Mouse (Mus musculus) kidney, postnatal 0 days (tissue): ENCODE data around the gene Arhgap8. TPM values are rescaled to one million over a fixed set of nuclear protein-coding genes. Genes with fewer than 3 reads are reported as not detected.
"Not testable (repeated sequence)": the region's sequence is repeated elsewhere in the genome, so short reads cannot be mapped to it uniquely, and the experiment has no call there.

Experiments used
- ATAC-seq: fragments of 200-750 bp; cut with Nextera tagmentation; replicated peaks from 2 replicates; pipeline ENCODE4 v1.8.0; 2017; ENCODE audit warnings: low read depth, moderate number of reproducible peaks, moderate TSS enrichment, moderate library complexity; ENCODE audit not compliant: low FRiP score
- DNase-seq: peaks from one replicate; pipeline ENCODE4 v3.0.0-alpha.2; 2016; ENCODE audit warnings: low spot score
- H3K27ac ChIP-seq: fragments of 300-500 bp; sonication (generic); 2 replicates; pipeline ENCODE4 v1.5.1; 2014; ENCODE audit warnings: mild to moderate bottlenecking
- H3K27me3 ChIP-seq: fragments of 300-500 bp; sonication (generic); 2 replicates; pipeline ENCODE4 v1.6.1; 2014; ENCODE audit warnings: low read length, mixed read lengths; ENCODE audit not compliant: insufficient read depth
- H3K36me3 ChIP-seq: fragments of 300-500 bp; sonication (generic); 2 replicates; pipeline ENCODE4 v1.6.1; 2014; ENCODE audit warnings: low read length, mixed read lengths; ENCODE audit not compliant: insufficient read depth
- H3K4me1 ChIP-seq: fragments of 300-500 bp; sonication (generic); replicated peaks from 2 replicates; pipeline ENCODE4 v1.6.1; 2014; ENCODE audit warnings: antibody characterized with exemption, low read length, mixed read lengths; ENCODE audit not compliant: insufficient read depth
- H3K4me2 ChIP-seq: fragments of 300-500 bp; sonication (generic); 2 replicates; pipeline ENCODE4 v1.6.1; 2014; ENCODE audit warnings: mild to moderate bottlenecking, low read length, moderate library complexity, mixed read lengths
- H3K4me3 ChIP-seq: fragments of 300-500 bp; sonication (generic); replicated peaks from 2 replicates; pipeline ENCODE4 v1.5.1; 2014; ENCODE audit warnings: low read depth, low read length
- H3K9ac ChIP-seq: fragments of 300-500 bp; sonication (generic); 2 replicates; pipeline ENCODE4 v1.6.1; 2014; ENCODE audit warnings: low read depth, low read length
- H3K9me3 ChIP-seq: fragments of 300-500 bp; sonication (generic); replicated peaks from 2 replicates; pipeline ENCODE4 v1.6.1; 2016; ENCODE audit warnings: low read length, inconsistent platforms, mixed read lengths
- CTCF ChIP-seq: IDR thresholded peaks from 2 replicates; pipeline ENCODE4 v1.5.1; 2016; ENCODE audit warnings: antibody characterized with exemption, low read depth, mild to moderate bottlenecking, moderate library complexity
- WGBS: fragments of 180-500 bp; shearing (Covaris S2); extraction: QIAGEN DNeasy Blood & Tissue Kit; methylation state at CpG from one replicate; pipeline ENCODE4 v1.1.7; 2014; 5-methylcytosine and 5-hydroxymethylcytosine counted together
- polyA plus RNA-seq: library from polyadenylated mRNA; unstranded; fragments of >200 nt; fragmentation: Nextera tagmentation; extraction: Ambion mirVana; gene quantifications from 2 replicates; pipeline ENCODE4 v1.2.1, GENCODE M21; 2015

The Arhgap8 gene
- polyA plus RNA-seq, 1 experiment from 2014 or later: 13.9 TPM

DNA sequence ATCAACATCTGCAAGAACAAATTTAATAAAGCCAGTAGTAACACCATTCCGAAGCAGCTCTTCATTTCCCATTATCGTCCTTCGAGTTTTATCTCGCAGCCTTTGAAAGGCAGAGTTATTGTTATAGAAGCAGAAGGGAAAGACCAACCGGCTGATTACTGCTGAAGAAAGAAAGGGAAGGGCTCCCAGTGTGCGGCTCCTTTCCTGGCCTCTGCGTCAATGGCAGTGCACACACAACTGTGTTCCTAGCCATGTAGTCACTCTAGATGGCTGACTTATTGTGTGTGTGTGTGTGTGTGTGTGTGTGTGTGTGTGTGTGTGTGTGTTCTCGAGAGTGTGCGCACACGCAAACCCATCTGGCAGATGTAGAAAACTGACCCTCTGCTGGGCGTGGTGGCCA, 4.7 kb upstream of the Arhgap8 start:
- peak overlapping the region; percentile 24; the same call in 1 of the 2 replicates for H3K9ac ChIP-seq
- no peaks in the 10 kb centered on the region for H3K27me3 ChIP-seq
- TF ChIP-seq CTCF: no peak
- DNase-seq: no peak
- no peaks in the 10 kb centered on the region for H3K36me3 ChIP-seq
- H3K27ac ChIP-seq: peak overlapping the region; percentile 92
- H3K9me3 ChIP-seq: no peaks in the 10 kb centered on the region
- WGBS: 35% methylated on average over 11 of the region's 11 CpGs
- H3K4me3 ChIP-seq: no peak overlapping the region
- ATAC-seq: no peak
- H3K4me2 ChIP-seq: peak overlapping the region; percentile 45
- H3K4me1 ChIP-seq: peaks cover 17% of the 10 kb centered on the region; the same call in 1 of the 2 replicates

- not testable (repeated sequence) for H3K27ac ChIP-seq, H3K36me3 ChIP-seq, H3K4me2 ChIP-seq, DNase-seq, H3K4me3 ChIP-seq, ATAC-seq, H3K9ac ChIP-seq, H3K27me3 ChIP-seq, H3K9me3 ChIP-seq
- H3K4me1 ChIP-seq: peaks cover 15% of the 10 kb centered on the region; the same call in 1 of the 2 replicates
- peak; percentile 54 for TF ChIP-seq CTCF
- WGBS: 70% methylated on average over 6 of the region's 6 CpGs
These were observed 2.1 kb upstream of the Arhgap8 start for GRCm38 (mm10) chr15:84717570-84718270.

GRCm38 (mm10) chr15:84718785-84719184, 1.1 kb upstream of the Arhgap8 start:
- TF ChIP-seq CTCF: peak; percentile 38; the same call in 1 of the 2 replicates
- ATAC-seq (no peak), DNase-seq (no peak)
- Histone ChIP-seq H3K4me2 (no peak overlapping the region), H3K4me1 (peaks cover 10% of the 10 kb centered on the region; the same call in 1 of the 2 replicates), H3K27me3 (no peaks in the 10 kb centered on the region), H3K9me3 (no peaks in the 10 kb centered on the region), H3K27ac (no peak overlapping the region), H3K9ac (no peak overlapping the region), H3K36me3 (no peaks in the 10 kb centered on the region), H3K4me3 (no peak overlapping the region)
- 44% methylated on average over 3 of the region's 3 CpGs for WGBS

DNA sequence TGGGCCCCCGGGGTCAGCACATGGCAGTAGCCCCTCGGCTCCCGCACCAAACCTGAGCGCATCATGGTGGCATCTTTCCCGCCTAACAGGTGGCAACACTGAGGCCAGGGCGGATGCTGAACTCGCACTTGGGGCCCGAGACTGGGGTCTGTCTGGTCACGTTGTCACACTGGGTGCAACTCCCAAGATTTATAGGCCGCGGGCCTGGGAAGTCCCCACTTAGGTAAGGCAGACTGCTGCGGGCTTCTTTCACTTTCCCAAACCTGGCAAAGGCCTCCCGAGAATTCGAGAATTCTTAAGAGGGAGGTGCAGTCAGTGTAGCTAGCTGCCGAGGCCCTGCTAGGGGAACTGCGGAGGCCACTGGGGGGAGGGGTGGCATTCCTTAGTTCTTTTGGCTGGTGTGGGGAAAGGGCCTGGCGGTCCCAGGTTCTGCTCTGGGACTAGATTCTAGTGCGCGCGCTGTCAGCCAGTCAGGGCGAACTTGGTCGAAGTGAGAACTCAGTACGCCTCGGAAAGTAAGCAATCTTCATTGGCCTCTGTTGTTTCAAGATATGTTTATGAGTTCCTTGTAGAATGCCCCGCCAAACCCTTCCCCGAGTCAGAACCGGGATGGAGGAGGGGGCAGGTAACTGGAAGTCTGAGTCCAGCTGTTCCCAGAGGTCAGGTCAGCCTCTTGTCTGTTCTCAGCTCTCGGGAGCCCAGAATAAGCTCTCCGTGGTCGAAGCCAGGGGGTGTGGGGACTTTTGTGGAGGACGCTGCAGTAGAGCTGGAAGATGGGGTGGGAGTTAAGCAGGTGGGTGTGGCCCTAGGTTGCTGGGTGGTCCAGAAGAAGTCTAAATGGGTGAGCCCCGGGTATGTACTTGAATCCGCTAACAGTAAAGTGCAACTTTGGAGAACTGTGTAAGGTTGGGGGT, 696 bp downstream of the Arhgap8 start:
- peak; percentile 70 for DNase-seq
- peak overlapping the region; percentile 48 for H3K4me3 ChIP-seq
- 7% methylated on average over 33 of the region's 33 CpGs for WGBS
- H3K36me3 ChIP-seq: no peaks in the 10 kb centered on the region
- H3K4me2 ChIP-seq: peak overlapping the region; percentile 90
- ATAC-seq: peak; percentile 16; the same call in 1 of the 2 replicates
- peak overlapping the region; percentile 67 for H3K27ac ChIP-seq
- no peaks in the 10 kb centered on the region for H3K27me3 ChIP-seq
- no peak for TF ChIP-seq CTCF
- peaks cover 7% of the 10 kb centered on the region; the same call in 1 of the 2 replicates for H3K4me1 ChIP-seq
- H3K9me3 ChIP-seq: no peaks in the 10 kb centered on the region
- H3K9ac ChIP-seq: peak overlapping the region; percentile 66

DNA sequence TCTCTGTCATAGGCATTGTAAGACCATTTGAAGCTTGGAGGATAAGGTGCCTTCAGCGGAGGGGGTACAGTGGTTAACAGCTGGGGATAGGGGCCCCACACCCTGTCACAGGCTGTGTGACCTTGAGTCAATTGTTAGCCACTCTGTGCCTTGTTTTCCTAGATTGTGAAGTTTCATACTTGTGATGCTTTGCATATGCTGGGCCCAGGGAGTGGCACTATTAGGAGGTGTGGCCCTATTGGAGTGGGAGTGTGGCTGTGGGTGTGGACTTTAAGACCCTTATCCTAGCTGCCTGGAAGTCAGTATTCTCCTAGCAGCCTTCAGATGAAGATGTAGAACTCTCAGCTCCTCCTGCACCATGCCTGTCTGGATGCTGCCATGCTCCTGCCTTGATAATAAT, 3.8 kb downstream of the Arhgap8 start:
- H3K4me2 ChIP-seq, H3K9me3 ChIP-seq, H3K4me3 ChIP-seq, H3K27me3 ChIP-seq, DNase-seq, ATAC-seq, H3K4me1 ChIP-seq, H3K36me3 ChIP-seq, H3K9ac ChIP-seq: not testable (repeated sequence)
- H3K27ac ChIP-seq: peak overlapping the region; percentile 56; the same call in 1 of the 2 replicates
- 96% methylated on average over 1 of the region's 1 CpGs for WGBS

- no peaks in the 10 kb centered on the region for H3K27me3 ChIP-seq
- H3K4me1 ChIP-seq: peaks cover 7% of the 10 kb centered on the region; the same call in 1 of the 2 replicates
- no peak for DNase-seq
- no peaks in the 10 kb centered on the region for H3K36me3 ChIP-seq
- 61% methylated on average over 4 of the region's 4 CpGs for WGBS
- H3K27ac ChIP-seq: peak overlapping the region; percentile 56; the same call in 1 of the 2 replicates
- no peak overlapping the region for H3K4me3 ChIP-seq
- H3K4me2 ChIP-seq: no peak overlapping the region
- H3K9ac ChIP-seq: no peak overlapping the region
- no peaks in the 10 kb centered on the region for H3K9me3 ChIP-seq
- TF ChIP-seq CTCF: no peak
- no peak for ATAC-seq
These were observed 4.3 kb downstream of the Arhgap8 start for GRCm38 (mm10) chr15:84724199-84724598.
